Mouse (Mus musculus): Measurements from ENCODE around the gene Cyp2w1.

DNA sequence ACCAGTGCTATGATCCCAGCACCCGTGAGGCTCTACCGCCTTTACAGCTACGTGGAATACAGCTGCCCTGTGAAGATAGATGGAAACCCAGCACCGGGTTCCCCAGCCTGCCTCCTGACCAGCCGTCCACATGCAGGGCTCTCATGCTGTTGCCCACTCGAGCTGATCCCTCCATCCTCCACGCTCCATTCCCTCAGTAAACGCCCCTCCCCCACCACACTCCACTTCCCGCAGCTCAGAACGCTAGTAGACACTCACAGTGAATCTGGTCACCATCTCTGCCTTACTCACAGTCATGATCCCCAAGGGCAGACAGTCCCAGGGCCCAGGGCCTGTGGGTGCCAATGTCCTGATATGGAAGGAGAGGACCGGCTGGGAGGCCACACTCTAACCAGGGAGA, 13.5 kb upstream of the Cyp2w1 start:
- TF ChIP-seq CTCF (conservative IDR thresholded peaks at IDR 0.05; ENCODE audit: low read length), result no peak
- TF ChIP-seq POU5F1 (IDR thresholded peaks at IDR 0.05; ENCODE audit: borderline replicate concordance, low read length), result no peak
- TF ChIP-seq NANOG (IDR thresholded peaks at IDR 0.05; ENCODE audit: borderline replicate concordance, low read length), result no peak
